Mouse (Mus musculus) adrenal gland, postnatal 0 days (tissue): ENCODE measurements around the gene Cdt1. TPM values are rescaled to one million over a fixed set of nuclear protein-coding genes. Genes with fewer than 3 reads are reported as not detected.

ENCODE experiments used
- microRNA-seq: library from miRNA; unstranded; fragments of <30 nt; microRNA quantifications from one replicate; pipeline ENCODE4, GENCODE M21; 2016; ENCODE audit warnings: borderline replicate concordance; ENCODE audit not compliant: insufficient number of aligned reads
- polyA plus RNA-seq: library from polyadenylated mRNA; unstranded; fragments of >200 nt; fragmentation: Nextera tagmentation; extraction: Ambion mirVana; gene quantifications from 2 replicates; pipeline ENCODE4 v1.2.1, GENCODE M21; 2015

The Cdt1 gene
- polyA plus RNA-seq, result 13.8 and 15.6 TPM in 2 replicates

DNA sequence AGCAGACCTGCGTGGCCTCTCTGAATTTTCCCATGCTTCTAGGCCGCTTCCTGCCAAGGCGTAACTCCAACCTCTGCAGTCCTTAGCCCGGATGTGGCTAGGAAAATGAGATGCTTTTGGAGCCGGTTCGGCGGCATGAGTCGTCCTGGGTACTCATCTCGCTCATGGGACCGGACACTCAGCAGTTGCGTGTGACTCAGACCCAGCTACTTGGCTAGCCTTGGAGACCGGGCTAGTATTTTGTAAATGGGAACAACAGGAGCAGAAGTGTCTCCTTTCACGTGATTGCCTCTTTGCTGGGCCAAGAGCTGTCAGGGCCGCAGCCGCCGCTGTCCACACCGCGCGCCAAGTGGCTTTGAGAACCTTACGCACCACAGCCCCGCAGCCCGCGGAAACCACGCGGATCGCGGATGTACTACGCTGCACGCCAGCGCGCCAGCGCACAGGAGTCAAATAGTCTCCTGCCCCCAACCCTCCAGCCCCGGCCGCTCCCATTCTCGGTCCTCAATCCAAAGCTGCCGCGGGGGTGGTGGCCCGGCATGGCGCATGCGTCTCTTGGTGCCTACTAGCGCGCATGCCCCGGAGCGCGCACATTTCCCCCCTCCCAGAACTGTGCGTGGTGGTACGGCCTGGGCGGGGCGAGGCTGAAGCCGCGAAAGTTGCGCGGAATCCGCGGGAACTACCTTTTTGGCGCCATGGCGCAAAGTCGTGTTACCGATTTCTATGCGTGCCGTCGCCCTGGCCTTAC lies at the start of gene Cdt1:
Gene Cdt1 (plus strand): TSS at position 655 of the 748 bp plus-strand sequence.

DNA sequence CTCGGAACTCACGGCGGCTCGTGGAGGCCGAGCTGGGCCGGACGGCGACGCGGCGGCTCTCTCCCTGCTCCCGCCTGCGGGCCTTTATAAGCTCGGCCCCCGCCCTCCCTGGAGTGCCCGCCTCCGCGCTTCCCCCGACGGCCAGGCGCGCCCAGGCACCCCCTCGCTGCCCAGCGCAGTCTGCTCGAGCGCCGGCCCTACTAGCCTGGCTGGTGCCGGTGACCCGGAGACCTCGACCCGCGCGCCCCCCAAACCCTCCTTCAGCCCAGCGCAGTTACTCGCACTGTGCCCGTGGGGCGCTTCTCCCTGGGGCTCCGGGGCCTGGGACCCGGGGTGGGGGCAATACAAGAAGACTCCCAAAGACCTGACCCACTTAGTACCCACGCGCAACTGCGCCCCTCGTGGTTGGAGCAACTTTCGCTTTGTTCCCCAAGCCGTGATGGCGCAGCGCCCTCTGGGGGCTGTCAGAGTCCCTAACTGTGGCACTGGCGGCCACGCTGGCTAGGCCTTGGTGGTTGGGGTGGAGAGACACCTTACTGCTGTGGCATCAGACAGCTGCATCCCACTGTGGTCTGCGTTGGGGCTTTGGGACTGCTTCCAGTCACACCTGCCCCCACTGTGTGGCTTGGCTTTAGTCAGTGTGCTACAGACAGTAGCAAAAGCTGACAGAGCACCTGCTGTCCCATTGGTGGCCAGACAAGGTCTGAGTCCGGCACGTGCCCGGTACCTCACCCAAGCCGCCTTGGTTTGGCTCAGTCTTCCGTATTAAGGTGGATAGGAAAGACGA lies 16.4 kb upstream of the Cdt1 start, which contains the start of gene Piezo1:
Gene Piezo1 (minus strand): TSS at position 65 of the 787 bp plus-strand sequence.

DNA sequence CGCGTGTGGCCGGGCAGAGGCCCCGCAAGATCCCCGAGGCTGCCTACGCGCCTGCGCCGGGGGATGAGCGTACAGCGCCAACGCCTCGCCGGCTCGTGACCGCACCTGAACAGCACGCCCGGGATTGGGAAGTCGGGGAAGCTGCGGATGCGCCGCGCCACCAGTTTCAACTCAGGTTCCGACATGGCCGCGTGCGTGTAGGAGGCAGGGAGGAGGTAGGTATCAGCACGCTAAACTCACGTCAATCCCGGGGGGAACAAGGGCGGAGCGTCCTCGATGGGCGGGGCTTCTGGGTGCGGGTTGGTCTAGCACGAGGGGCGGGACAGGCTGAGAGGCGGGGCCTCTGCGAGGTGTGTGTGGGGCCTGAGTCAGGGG lies 8.8 kb downstream of the Cdt1 start, which contains the start of gene Aprt:
Gene Aprt (minus strand): TSS at position 262 of the 375 bp plus-strand sequence.

DNA sequence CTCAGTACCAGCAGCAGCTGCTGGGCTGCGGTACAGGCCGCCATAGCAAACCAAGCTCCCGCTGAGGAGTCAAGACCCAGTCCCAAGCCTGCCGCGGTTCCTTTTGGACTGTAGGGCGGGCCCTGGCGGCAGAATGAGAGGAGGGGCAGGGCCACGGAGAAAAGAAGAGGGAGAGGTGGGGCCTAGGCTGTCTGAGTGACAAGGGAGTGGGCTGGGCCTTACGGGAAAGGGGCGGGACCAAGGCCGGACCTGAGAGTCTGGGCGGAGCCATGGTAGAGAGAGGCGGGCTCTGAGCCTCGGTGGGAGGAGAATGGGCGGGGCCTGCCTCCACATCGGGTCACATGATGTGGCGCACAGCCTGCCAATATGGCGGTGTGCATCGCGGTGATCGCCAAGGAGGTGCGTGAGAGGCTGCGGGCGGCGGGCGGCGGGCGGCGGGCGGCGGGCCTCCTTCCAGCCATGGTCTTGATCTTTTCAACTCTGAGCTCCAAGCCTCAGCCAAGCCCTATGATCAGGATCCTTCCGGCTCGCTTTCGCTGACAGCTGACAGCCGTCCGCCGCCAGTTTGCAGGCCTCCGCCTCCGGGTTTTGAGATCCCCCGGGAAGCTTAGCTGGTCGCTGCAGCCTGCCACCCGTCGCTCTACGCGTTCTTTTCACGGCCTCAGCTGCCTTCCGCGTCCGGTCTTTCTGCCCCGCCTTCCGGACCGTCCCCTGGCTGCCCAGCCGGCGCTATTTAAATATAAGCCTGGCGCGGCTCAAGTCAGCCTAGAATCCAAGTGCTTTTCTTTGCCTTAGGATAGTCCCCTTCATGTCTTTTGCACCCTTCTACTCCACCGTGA lies 43.7 kb downstream of the Cdt1 start, which contains the start of the genes Galns and Trappc2l:
Gene Galns (minus strand): TSS at position 169 of the 839 bp plus-strand sequence.
Gene Trappc2l (plus strand): TSS at position 346 of the 839 bp plus-strand sequence.

GRCm38 (mm10) chr8:122622727-122623126 lies 54.9 kb downstream of the Cdt1 start, which contains the start of gene Pabpn1l:
Gene Pabpn1l (minus strand): TSS chr8:122622739.

Small RNA genes within 50 kb of the gene (microRNA-seq; reads per million reads assigned to microRNA genes)
- not detected for gene Mir6396

Other genes with a start within 250 kb of the Cdt1 start
- gene Trhr2, start 207.3 kb upstream of the Cdt1 start, polyA plus RNA-seq, result not detected in 2 replicates
- 17.6 and 22.7 TPM in 2 replicates for gene Zc3h18, start 191.4 kb upstream of the Cdt1 start, polyA plus RNA-seq
- not detected in 2 replicates for gene Il17c, start 146.0 kb upstream of the Cdt1 start, polyA plus RNA-seq
- gene Cyba, start 135.1 kb upstream of the Cdt1 start, polyA plus RNA-seq, result 188 and 275 TPM in 2 replicates
- 10.1 and 16.3 TPM in 2 replicates for gene Mvd, start 124.6 kb upstream of the Cdt1 start, polyA plus RNA-seq
- gene Snai3, start 107.3 kb upstream of the Cdt1 start, polyA plus RNA-seq, result 0.25 TPM in 1 of 2 replicates, not detected in the other
- 41.4 and 63.3 TPM in 2 replicates for gene Rnf166, start 92.0 kb upstream of the Cdt1 start, polyA plus RNA-seq
- gene Ctu2, start 91.9 kb upstream of the Cdt1 start, polyA plus RNA-seq, result 34.9 and 38.0 TPM in 2 replicates
- gene Piezo1, start 16.7 kb upstream of the Cdt1 start, polyA plus RNA-seq, result 7.1 and 9.4 TPM in 2 replicates
- gene Aprt, start 8.9 kb downstream of the Cdt1 start, polyA plus RNA-seq, result 274 and 460 TPM in 2 replicates
- gene Galns, start 43.4 kb downstream of the Cdt1 start, polyA plus RNA-seq, result 11.5 and 11.6 TPM in 2 replicates
- 86.4 and 92.9 TPM in 2 replicates for gene Trappc2l, start 43.6 kb downstream of the Cdt1 start, polyA plus RNA-seq
- gene Pabpn1l, start 54.7 kb downstream of the Cdt1 start, polyA plus RNA-seq, result not detected in 2 replicates
- 2.4 and 3.4 TPM in 2 replicates for gene Cbfa2t3, start 131.1 kb downstream of the Cdt1 start, polyA plus RNA-seq
- 12.8 and 21.7 TPM in 2 replicates for gene Acsf3, start 207.5 kb downstream of the Cdt1 start, polyA plus RNA-seq